Mouse (Mus musculus): ENCODE results near the gene Pex14. TPM values are rescaled to one million over a fixed set of nuclear protein-coding genes. Genes with fewer than 3 reads are reported as not detected.

The Pex14 gene
- polyA plus RNA-seq, 1 experiment from 2014 or later = 48.9 TPM

DNA sequence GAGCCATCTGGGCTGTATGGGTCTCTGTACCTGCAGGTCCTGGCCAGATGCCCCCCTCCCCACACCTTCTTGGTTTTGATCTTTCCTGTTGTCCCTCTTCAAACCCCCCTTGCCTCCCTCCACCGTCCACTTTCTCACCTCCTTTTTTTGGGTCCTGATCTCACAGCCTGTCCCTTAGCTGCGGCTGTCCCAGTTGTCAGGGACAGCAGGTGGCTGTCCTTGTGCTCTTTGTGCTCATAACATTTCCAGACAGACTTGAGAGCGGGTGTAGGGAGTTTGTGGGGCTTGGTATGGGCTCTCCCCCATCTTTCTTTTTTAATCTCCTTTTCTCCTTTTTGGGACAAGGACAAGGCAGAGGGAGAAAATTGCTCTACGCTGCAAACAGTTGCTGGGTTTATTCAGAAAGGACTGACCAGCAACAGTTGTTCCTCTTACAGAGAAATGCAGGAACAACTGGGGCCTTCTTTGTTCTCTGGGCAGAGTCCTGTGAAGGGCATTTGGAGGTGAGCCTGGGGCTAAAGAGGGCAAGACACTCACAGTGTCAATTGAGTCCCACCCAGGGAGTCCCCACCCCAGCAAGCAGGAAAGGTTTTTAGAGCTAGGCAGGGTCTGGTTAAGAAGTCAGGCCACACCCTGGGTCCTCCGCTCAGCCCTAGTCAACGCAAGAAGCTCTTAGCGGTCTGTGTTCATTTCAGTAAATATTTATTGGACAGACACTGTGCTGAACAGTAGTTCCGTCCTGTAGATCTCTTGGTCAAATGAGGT lies 186.7 kb downstream of the Pex14 start:
- Histone ChIP-seq H3K9ac (ENCODE audit: low read depth, low read length) (no peak overlapping the region), H3K9me3 (ENCODE audit: control insufficient read depth) (no peaks in the 10 kb centered on the region)
- WGBS = 51% methylated on average over 8 of the region's 8 CpGs

GRCm38 (mm10) chr4:148912134-148912533 lies 187.5 kb downstream of the Pex14 start:
- Histone ChIP-seq H3K9ac (ENCODE audit: low read depth, low read length) (no peak overlapping the region), H3K4me2 (replicated peaks; ENCODE audit: low read depth) (no peak overlapping the region), H3K27ac (ENCODE audit: low read depth, low read length) (no peak overlapping the region), H3K27me3 (replicated peaks; ENCODE audit: control insufficient read depth, insufficient read depth, low read length) (no peaks in the 10 kb centered on the region), H3K4me1 (replicated peaks; ENCODE audit: control insufficient read depth, insufficient read depth, low read length) (peaks cover 5% of the 10 kb centered on the region; the same call in 1 of the 2 replicates), H3K9me3 (ENCODE audit: control insufficient read depth) (no peaks in the 10 kb centered on the region), H3K4me3 (ENCODE audit: low read depth, low read length) (no peak overlapping the region), H3K36me3 (ENCODE audit: control insufficient read depth, insufficient read depth) (no peaks in the 10 kb centered on the region; the same call in 1 of the 2 replicates)
- TF ChIP-seq CTCF (IDR thresholded peaks at IDR 0.05; ENCODE audit: low read depth) = no peak
- no peak for ATAC-seq
- WGBS = 66% methylated on average over 7 of the region's 7 CpGs

More for the DNA sequence above, 186.7 kb downstream of the Pex14 start:
- Histone ChIP-seq H3K27me3 (replicated peaks; ENCODE audit: control insufficient read depth, insufficient read depth, low read length) (no peaks in the 10 kb centered on the region), H3K4me1 (replicated peaks; ENCODE audit: control insufficient read depth, insufficient read depth, low read length) (0 out of 2 replicates have a peak, but pooled peaks cover 5% of the 10 kb centered on the region), H3K27ac (ENCODE audit: low read depth, low read length) (no peak overlapping the region), H3K36me3 (ENCODE audit: control insufficient read depth, insufficient read depth) (no peaks in the 10 kb centered on the region; the same call in 1 of the 2 replicates), H3K4me2 (replicated peaks; ENCODE audit: low read depth) (no peak overlapping the region), H3K4me3 (ENCODE audit: low read depth, low read length) (no peak overlapping the region)
- ATAC-seq = no peak
- no peak for TF ChIP-seq CTCF (IDR thresholded peaks at IDR 0.05; ENCODE audit: low read depth)

Other genes starting within 250 kb of the Pex14 start
- gene Dffa, start 4.3 kb upstream of the Pex14 start, polyA plus RNA-seq (2015; fragmentation: Nextera tagmentation; extraction: Ambion mirVana) = 26.9 and 28.2 TPM in 2 replicates
- gene Cort, start 26.9 kb upstream of the Pex14 start, polyA plus RNA-seq (2015; fragmentation: Nextera tagmentation; extraction: Ambion mirVana) = not detected in 2 replicates
- 10.6 and 12.1 TPM in 2 replicates for gene Cenps, start 37.8 kb upstream of the Pex14 start, polyA plus RNA-seq (2015; fragmentation: Nextera tagmentation; extraction: Ambion mirVana)
- 109 and 113 TPM in 2 replicates for gene Pgd, start 66.9 kb upstream of the Pex14 start, polyA plus RNA-seq (2015; fragmentation: Nextera tagmentation; extraction: Ambion mirVana)
- 15.2 and 18.1 TPM in 2 replicates for gene Kif1b, start 207.8 kb upstream of the Pex14 start, polyA plus RNA-seq (2015; fragmentation: Nextera tagmentation; extraction: Ambion mirVana)